Mouse (Mus musculus): ENCODE measurements around the gene Zfand2a. TPM values are rescaled to one million over a fixed set of nuclear protein-coding genes. Genes with fewer than 3 reads are reported as not detected.

Zfand2a gene
- total RNA-seq, 2 experiments from 2014 or later, result 54.6 to 57.6 TPM

GRCm38 (mm10) chr5:139467998-139468397 lies 16.4 kb downstream of the Zfand2a start:
- DNase-seq (ENCODE audit: low spot score in 2 of 2), result peak; percentile 28 to 32

GRCm38 (mm10) chr5:139466801-139467200 lies 17.5 kb downstream of the Zfand2a start:
- no peak for DNase-seq (ENCODE audit: low spot score in 2 of 2)

GRCm38 (mm10) chr5:139466373-139466772 lies 18.0 kb downstream of the Zfand2a start:
- DNase-seq (ENCODE audit: low spot score in 2 of 2), result no peak

GRCm38 (mm10) chr5:139464874-139465273 lies 19.5 kb downstream of the Zfand2a start:
- no peak for DNase-seq (ENCODE audit: low spot score in 2 of 2)

- DNase-seq (ENCODE audit: low spot score in 2 of 2), result peak; percentile 99
These were observed 23.8 kb downstream of the Zfand2a start, which contains the start of gene 3110082I17Rik for GRCm38 (mm10) chr5:139460384-139461067. 3110082I17Rik (minus strand) TSS chr5:139460527.

- no peak for DNase-seq (ENCODE audit: low spot score in 2 of 2)
These were observed 24.4 kb downstream of the Zfand2a start for GRCm38 (mm10) chr5:139459938-139460337.

- no peak for DNase-seq (ENCODE audit: low spot score in 2 of 2)
These were observed 27.1 kb downstream of the Zfand2a start for GRCm38 (mm10) chr5:139457241-139457640.

GRCm38 (mm10) chr5:139455166-139455565 lies 29.2 kb downstream of the Zfand2a start:
- peak; percentile 48 to 68 for DNase-seq (ENCODE audit: low spot score in 2 of 2)

GRCm38 (mm10) chr5:139453031-139453430 lies 31.3 kb downstream of the Zfand2a start:
- no peak for DNase-seq (ENCODE audit: low spot score in 2 of 2)

GRCm38 (mm10) chr5:139449926-139450325 lies 34.4 kb downstream of the Zfand2a start:
- DNase-seq (ENCODE audit: low spot score in 2 of 2), result no peak

- no peak for DNase-seq (ENCODE audit: low spot score in 2 of 2)
These were observed 35.1 kb downstream of the Zfand2a start for GRCm38 (mm10) chr5:139449161-139449791.

- DNase-seq (ENCODE audit: low spot score in 2 of 2), result peak; percentile 44 to 71
These were observed 36.3 kb downstream of the Zfand2a start for GRCm38 (mm10) chr5:139448025-139448424.

- no peak for DNase-seq (ENCODE audit: low spot score in 2 of 2)
These were observed 39.1 kb downstream of the Zfand2a start for GRCm38 (mm10) chr5:139445258-139445657.

GRCm38 (mm10) chr5:139442962-139443361 lies 41.4 kb downstream of the Zfand2a start:
- no peak for DNase-seq (ENCODE audit: low spot score in 2 of 2)

GRCm38 (mm10) chr5:139442428-139442827 lies 41.9 kb downstream of the Zfand2a start:
- no peak for DNase-seq (ENCODE audit: low spot score in 2 of 2)

GRCm38 (mm10) chr5:139441726-139442018 lies 42.7 kb downstream of the Zfand2a start:
- no peak for DNase-seq (ENCODE audit: low spot score in 2 of 2)

- DNase-seq (ENCODE audit: low spot score in 2 of 2), result no peak
These were observed 43.2 kb downstream of the Zfand2a start for GRCm38 (mm10) chr5:139440926-139441725.

- DNase-seq (ENCODE audit: low spot score in 2 of 2), result no peak
These were observed 43.9 kb downstream of the Zfand2a start for GRCm38 (mm10) chr5:139440451-139440850.

GRCm38 (mm10) chr5:139438440-139438839 lies 45.9 kb downstream of the Zfand2a start:
- no peak for DNase-seq (ENCODE audit: low spot score in 2 of 2)

GRCm38 (mm10) chr5:139437769-139438168 lies 46.6 kb downstream of the Zfand2a start:
- DNase-seq (ENCODE audit: low spot score in 2 of 2), result no peak

GRCm38 (mm10) chr5:139434940-139435339 lies 49.4 kb downstream of the Zfand2a start:
- peak; percentile 64 to 83 for DNase-seq (ENCODE audit: low spot score in 2 of 2)
